Mouse (Mus musculus) telencephalon, adult 2 months (tissue): ENCODE measurements around the gene Myo16.

Source experiments
- DNase-seq: peaks from one replicate; pipeline ENCODE4 v3.0.0-alpha.2; 2011; ENCODE audit warnings: low read depth, low spot score

Myo16 gene

GRCm38 (mm10) chr8:10413881-10414280 is 260.2 kb downstream of the Myo16 start:
- DNase-seq: no peak

- peak; percentile 60 for DNase-seq
Observed at GRCm38 (mm10) chr8:10414684-10415212, 261.0 kb downstream of the Myo16 start.

- DNase-seq: no peak
Observed at GRCm38 (mm10) chr8:10415288-10415687, 261.6 kb downstream of the Myo16 start.

- no peak for DNase-seq
Observed at GRCm38 (mm10) chr8:10415885-10416284, 262.2 kb downstream of the Myo16 start.

- no peak for DNase-seq
Observed at GRCm38 (mm10) chr8:10416806-10417205, 263.1 kb downstream of the Myo16 start.

GRCm38 (mm10) chr8:10417281-10417680 is 263.6 kb downstream of the Myo16 start:
- no peak for DNase-seq

GRCm38 (mm10) chr8:10418013-10418412 is 264.3 kb downstream of the Myo16 start:
- no peak for DNase-seq

GRCm38 (mm10) chr8:10418971-10419370 is 265.3 kb downstream of the Myo16 start:
- no peak for DNase-seq

- DNase-seq: no peak
Observed at GRCm38 (mm10) chr8:10419726-10420125, 266.0 kb downstream of the Myo16 start.

- DNase-seq: no peak
Observed at GRCm38 (mm10) chr8:10420551-10420950, 266.8 kb downstream of the Myo16 start.

- no peak for DNase-seq
Observed at GRCm38 (mm10) chr8:10421516-10422090, 267.9 kb downstream of the Myo16 start.

- DNase-seq: no peak
Observed at GRCm38 (mm10) chr8:10435492-10435891, 281.8 kb downstream of the Myo16 start.

- DNase-seq: no peak
Observed at GRCm38 (mm10) chr8:10438772-10439171, 285.1 kb downstream of the Myo16 start.

- no peak for DNase-seq
Observed at GRCm38 (mm10) chr8:10439595-10440453, 286.1 kb downstream of the Myo16 start.

- no peak for DNase-seq
Observed at GRCm38 (mm10) chr8:10442562-10442961, 288.9 kb downstream of the Myo16 start.

- no peak for DNase-seq
Observed at GRCm38 (mm10) chr8:10445011-10445410, 291.3 kb downstream of the Myo16 start.

- DNase-seq: no peak
Observed at GRCm38 (mm10) chr8:10448545-10448944, 294.8 kb downstream of the Myo16 start.

- DNase-seq: no peak
Observed at GRCm38 (mm10) chr8:10453046-10453445, 299.3 kb downstream of the Myo16 start.

- no peak for DNase-seq
Observed at GRCm38 (mm10) chr8:10458151-10458649, 304.5 kb downstream of the Myo16 start.

GRCm38 (mm10) chr8:10462271-10462670 is 308.6 kb downstream of the Myo16 start:
- DNase-seq: no peak

GRCm38 (mm10) chr8:10468490-10468889 is 314.8 kb downstream of the Myo16 start:
- DNase-seq: no peak

- DNase-seq: no peak
Observed at GRCm38 (mm10) chr8:10469658-10470057, 315.9 kb downstream of the Myo16 start.

- no peak for DNase-seq
Observed at GRCm38 (mm10) chr8:10470280-10470679, 316.6 kb downstream of the Myo16 start.
